Mouse (Mus musculus) midbrain, embryonic 11.5 days (tissue): ENCODE results near the gene Hbp1. TPM values are rescaled to one million over a fixed set of nuclear protein-coding genes. Genes with fewer than 3 reads are reported as not detected.

Experiments used
- ATAC-seq: fragments of 200-750 bp; cut with Nextera tagmentation; 2 replicates; pipeline ENCODE4 v1.8.0; 2017; ENCODE audit warnings: moderate TSS enrichment, moderate library complexity; ENCODE audit not compliant: low FRiP score
- DNase-seq: peaks from one replicate; pipeline ENCODE4 v3.0.0; 2015; ENCODE audit warnings: low spot score; ENCODE audit errors: missing footprints
- H3K27ac ChIP-seq: fragments of 300-500 bp; sonication (generic); 2 replicates; pipeline ENCODE4 v1.5.1; 2014; ENCODE audit warnings: low read depth, low read length
- H3K27me3 ChIP-seq: fragments of 300-500 bp; sonication (generic); 2 replicates; pipeline ENCODE4 v1.6.1; 2014; ENCODE audit warnings: mild to moderate bottlenecking, low read length, moderate library complexity, mixed read lengths; ENCODE audit not compliant: control insufficient read depth, insufficient read depth
- H3K36me3 ChIP-seq: fragments of 300-500 bp; sonication (generic); 2 replicates; pipeline ENCODE4 v1.6.1; 2014; ENCODE audit warnings: mild to moderate bottlenecking, low read length, moderate library complexity, mixed read lengths; ENCODE audit not compliant: control insufficient read depth, insufficient read depth
- H3K4me1 ChIP-seq: fragments of 300-500 bp; sonication (generic); 2 replicates; pipeline ENCODE4 v1.6.1; 2014; ENCODE audit warnings: low read length; ENCODE audit not compliant: control insufficient read depth, insufficient read depth
- H3K4me2 ChIP-seq: fragments of 300-500 bp; sonication (generic); 2 replicates; pipeline ENCODE4 v1.6.1; 2014; ENCODE audit warnings: mild to moderate bottlenecking, moderate library complexity
- H3K4me3 ChIP-seq: fragments of 300-500 bp; sonication (generic); 2 replicates; pipeline ENCODE4 v1.5.1; 2014; ENCODE audit warnings: low read depth, low read length
- H3K9ac ChIP-seq: fragments of 300-500 bp; sonication (generic); 2 replicates; pipeline ENCODE4 v1.6.1; 2014; ENCODE audit warnings: low read length
- H3K9me3 ChIP-seq: fragments of 300-500 bp; sonication (generic); 2 replicates; pipeline ENCODE4 v1.6.1; 2016; ENCODE audit warnings: low read length; ENCODE audit not compliant: control insufficient read depth
- WGBS: fragments of 180-500 bp; shearing (Covaris S2); extraction: QIAGEN DNeasy Blood & Tissue Kit; methylation state at CpG from one replicate; pipeline ENCODE4 v1.1.7; 2014; 5-methylcytosine and 5-hydroxymethylcytosine counted together
- polyA plus RNA-seq: library from polyadenylated mRNA; unstranded; fragments of >200 nt; fragmentation: Nextera tagmentation; extraction: Ambion mirVana; gene quantifications from 2 replicates; pipeline ENCODE4 v1.2.1, GENCODE M21; 2014

Hbp1 gene
- polyA plus RNA-seq, 1 experiment from 2014 or later, result 88.8 TPM

DNA sequence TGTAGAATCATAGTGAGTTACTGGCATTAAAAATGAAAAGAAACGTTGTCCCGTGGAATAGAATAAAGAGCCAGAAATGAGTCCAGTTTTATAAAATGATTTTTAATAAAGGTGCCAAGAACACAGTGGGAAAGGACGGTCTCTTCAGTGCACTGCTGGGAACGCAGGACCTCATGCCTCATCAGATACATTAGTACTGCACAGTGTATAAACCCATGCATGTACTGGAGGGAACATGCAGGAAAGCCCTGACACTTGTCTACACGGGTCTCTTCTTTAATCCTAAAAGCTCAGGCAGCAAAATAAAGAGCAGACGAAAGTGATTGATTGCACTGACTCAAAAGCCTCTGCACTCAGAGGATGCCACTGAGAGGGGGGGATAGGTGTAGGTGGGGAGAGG lies 59.6 kb downstream of the Hbp1 start:
- Histone ChIP-seq H3K27me3 (no peaks in the 10 kb centered on the region), H3K4me1 (peaks cover 9% of the 10 kb centered on the region), H3K9me3 (no peaks in the 10 kb centered on the region), H3K4me2 (no peak overlapping the region), H3K36me3 (no peaks in the 10 kb centered on the region), H3K27ac (no peak overlapping the region), H3K9ac (no peak overlapping the region), H3K4me3 (no peak overlapping the region)
- ATAC-seq, result no peak
- no peak for DNase-seq
- WGBS, result 64% methylated on average over 6 of the region's 6 CpGs

DNA sequence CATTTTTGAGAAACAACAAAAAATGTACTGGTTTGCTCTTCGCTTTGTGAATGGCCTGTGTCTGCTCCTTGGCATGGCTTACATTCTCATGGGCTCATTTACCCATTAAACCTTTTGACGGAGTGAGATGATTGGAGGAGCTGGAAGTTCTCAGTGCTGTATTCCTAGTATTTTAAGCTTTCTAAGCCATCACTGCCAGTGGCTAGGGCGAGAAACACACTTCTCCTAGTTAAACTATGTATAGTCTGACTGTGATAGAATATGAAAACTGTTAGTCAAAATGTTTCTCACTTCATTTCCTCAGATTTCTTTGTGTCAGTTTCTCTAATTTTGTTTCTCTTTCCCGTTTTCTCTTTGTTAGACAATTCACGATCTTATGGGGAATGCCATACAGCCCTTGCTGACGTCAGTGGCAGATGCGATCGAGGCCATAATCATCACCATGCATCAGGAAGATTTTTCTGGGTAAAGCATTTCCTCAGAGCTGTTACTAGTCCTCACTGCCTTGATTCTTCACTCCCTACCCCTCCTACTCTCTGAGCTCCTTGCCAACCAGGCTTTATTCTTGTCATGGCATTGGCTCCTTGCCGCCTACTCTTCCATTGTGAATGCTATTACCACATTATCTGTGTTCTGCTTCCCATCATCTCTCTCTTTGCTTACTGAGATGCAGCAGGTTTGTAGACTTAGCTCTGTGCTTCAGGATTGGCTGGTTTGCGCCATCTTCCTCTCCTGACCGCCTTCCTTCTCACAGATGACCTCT lies 64.3 kb downstream of the Hbp1 start:
- Histone ChIP-seq H3K27me3 (no peaks in the 10 kb centered on the region), H3K4me3 (no peak overlapping the region), H3K4me2 (no peak overlapping the region), H3K36me3 (no peaks in the 10 kb centered on the region), H3K27ac (no peak overlapping the region), H3K9ac (no peak overlapping the region), H3K4me1 (no peaks in the 10 kb centered on the region; the same call in 1 of the 2 replicates), H3K9me3 (no peaks in the 10 kb centered on the region)
- ATAC-seq (no peak), DNase-seq (no peak)
- 94% methylated on average over 11 of the region's 11 CpGs for WGBS

- ATAC-seq (no peak), DNase-seq (no peak)
- H3K4me2 ChIP-seq, result no peak overlapping the region
- H3K27ac ChIP-seq, result no peak overlapping the region
- H3K9me3 ChIP-seq, result no peaks in the 10 kb centered on the region
- no peak overlapping the region for H3K4me3 ChIP-seq
- H3K27me3 ChIP-seq, result no peaks in the 10 kb centered on the region
- H3K36me3 ChIP-seq, result no peaks in the 10 kb centered on the region
- 92% methylated on average over 4 of the region's 4 CpGs for WGBS
- no peak overlapping the region for H3K9ac ChIP-seq
- no peaks in the 10 kb centered on the region for H3K4me1 ChIP-seq
Measured at GRCm38 (mm10) chr12:31885084-31885483, 65.3 kb downstream of the Hbp1 start.

DNA sequence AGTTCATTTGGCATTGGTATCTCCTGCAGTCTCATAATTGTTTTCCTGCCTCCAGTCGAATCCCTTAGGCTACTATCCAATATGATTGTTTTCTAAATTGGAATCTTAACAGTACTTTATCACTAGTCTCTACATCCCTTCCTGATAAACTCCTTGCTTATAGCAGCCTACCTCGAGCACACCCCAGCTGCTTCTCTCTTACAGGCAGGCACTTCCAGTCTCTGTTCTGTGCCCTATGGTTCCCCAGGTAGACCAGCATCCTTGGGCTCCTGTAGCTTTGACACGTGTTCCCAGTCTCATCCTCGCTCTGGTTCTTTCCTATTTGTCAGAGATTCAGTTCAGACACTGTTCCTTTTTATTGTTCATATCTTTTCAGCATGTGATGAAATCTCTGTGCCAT lies 66.0 kb downstream of the Hbp1 start:
- DNase-seq (no peak), ATAC-seq (no peak)
- Histone ChIP-seq H3K4me2 (no peak overlapping the region), H3K27me3 (no peaks in the 10 kb centered on the region), H3K4me3 (no peak overlapping the region), H3K9me3 (no peaks in the 10 kb centered on the region), H3K9ac (no peak overlapping the region), H3K4me1 (no peaks in the 10 kb centered on the region), H3K36me3 (no peaks in the 10 kb centered on the region), H3K27ac (no peak overlapping the region)
- WGBS, result 86% methylated on average over 4 of the region's 4 CpGs

GRCm38 (mm10) chr12:31882736-31883135 lies 67.6 kb downstream of the Hbp1 start:
- Histone ChIP-seq H3K4me3 (no peak overlapping the region), H3K4me2 (no peak overlapping the region), H3K9ac (no peak overlapping the region), H3K4me1 (no peaks in the 10 kb centered on the region), H3K27me3 (no peaks in the 10 kb centered on the region), H3K9me3 (no peaks in the 10 kb centered on the region), H3K27ac (no peak overlapping the region), H3K36me3 (no peaks in the 10 kb centered on the region)
- 83% methylated on average over 1 of the region's 1 CpGs for WGBS
- ATAC-seq (no peak), DNase-seq (no peak)

- Histone ChIP-seq H3K4me2 (no peak overlapping the region), H3K9ac (no peak overlapping the region), H3K9me3 (no peaks in the 10 kb centered on the region), H3K36me3 (no peaks in the 10 kb centered on the region), H3K4me1 (no peaks in the 10 kb centered on the region), H3K27me3 (no peaks in the 10 kb centered on the region), H3K4me3 (no peak overlapping the region), H3K27ac (no peak overlapping the region)
- 91% methylated on average over 4 of the region's 4 CpGs for WGBS
- ATAC-seq (no peak), DNase-seq (no peak)
Measured at GRCm38 (mm10) chr12:31876775-31877174, 73.6 kb downstream of the Hbp1 start.

Other genes starting within 250 kb of the Hbp1 start
- gene Gpr22, start 236.6 kb downstream of the Hbp1 start, polyA plus RNA-seq, result 6.2 and 8.4 TPM in 2 replicates
- gene Prkar2b, start 110.8 kb upstream of the Hbp1 start, polyA plus RNA-seq, result 73.7 and 83.0 TPM in 2 replicates